Mouse (Mus musculus) mouse embryonic stem cell (cell line): ENCODE data around the gene Ethe1.

ENCODE experiments used
- in situ Hi-C, 2 experiments: fragments of 300-500 bp; cut with MboI; formaldehyde crosslinking; loops; 1 replicate in 1 of 2; 3 replicates in 1 of 2; pipeline ENCODE4 v1.14.3; 2019 to 2020; ENCODE audit warnings: low sequenced_read_pairs in 2 of 2, low pct_unique_long_range_greater_than_20kb in 1 of 2, mixed read lengths in 1 of 2; ENCODE audit not compliant: unreplicated experiment in 1 of 2

Ethe1 gene

GRCm38 (mm10) chr7:24571071-24571470, 16.3 kb upstream of the Ethe1 start:
- in situ Hi-C loops: no loop called here

- in situ Hi-C loops: no loop called here
These were observed 14.9 kb upstream of the Ethe1 start for GRCm38 (mm10) chr7:24572455-24572854.

- in situ Hi-C loops: no loop called here
These were observed 13.0 kb upstream of the Ethe1 start for GRCm38 (mm10) chr7:24574224-24574796.

GRCm38 (mm10) chr7:24577811-24578210, 9.5 kb upstream of the Ethe1 start:
- in situ Hi-C loops: no loop called here

GRCm38 (mm10) chr7:24584876-24585275, 2.5 kb upstream of the Ethe1 start:
- in situ Hi-C loops: no loop called here

GRCm38 (mm10) chr7:24585995-24586394, 1.3 kb upstream of the Ethe1 start:
- in situ Hi-C loops: no loop called here

GRCm38 (mm10) chr7:24586828-24587227, 515 bp upstream of the Ethe1 start:
- in situ Hi-C loops: no loop called here

- in situ Hi-C loops: no loop called here
These were observed 993 bp downstream of the Ethe1 start for GRCm38 (mm10) chr7:24588336-24588735.

GRCm38 (mm10) chr7:24591735-24592134, 4.4 kb downstream of the Ethe1 start:
- in situ Hi-C loops: no loop called here

GRCm38 (mm10) chr7:24592163-24592562, 4.8 kb downstream of the Ethe1 start:
- in situ Hi-C loops: no loop called here

GRCm38 (mm10) chr7:24592781-24593180, 5.4 kb downstream of the Ethe1 start:
- in situ Hi-C loops: no loop called here

- in situ Hi-C loops: no loop called here
These were observed 6.4 kb downstream of the Ethe1 start for GRCm38 (mm10) chr7:24593621-24594308.

- in situ Hi-C loops: no loop called here
These were observed 7.0 kb downstream of the Ethe1 start for GRCm38 (mm10) chr7:24594309-24594803.

GRCm38 (mm10) chr7:24595464-24595863, 8.1 kb downstream of the Ethe1 start:
- in situ Hi-C loops: loop anchor here in 1 of 2 experiments (5.0 kb wide), 2 partner anchors 62 to 63 kb away; partner anchors contain the start of gene Irgq

- in situ Hi-C loops: loop anchor here in 1 of 2 experiments (5.0 kb wide), 2 partner anchors 59 to 66 kb away; partner anchors contain the start of gene Irgq
These were observed 10.8 kb downstream of the Ethe1 start for GRCm38 (mm10) chr7:24598121-24598520.

GRCm38 (mm10) chr7:24599211-24600067, 12.1 kb downstream of the Ethe1 start:
- in situ Hi-C loops: loop anchor here (5.0 to 10.0 kb wide), 3 partner anchors 55 to 67 kb away; partner anchors contain the start of gene Irgq (in 1 of the 2)

- in situ Hi-C loops: loop anchor here in 1 of 2 experiments (10.0 kb wide), 1 partner anchor 54 kb away; no protein-coding TSS in a partner anchor
These were observed 13.7 kb downstream of the Ethe1 start for GRCm38 (mm10) chr7:24600941-24601597.

GRCm38 (mm10) chr7:24605561-24605960, 18.2 kb downstream of the Ethe1 start:
- in situ Hi-C loops: loop anchor here in 1 of 2 experiments (10.0 kb wide), 1 partner anchor 49 kb away; no protein-coding TSS in a partner anchor
